Mouse (Mus musculus): ENCODE data around the gene Slc2a8.

- TF ChIP-seq POLR2A (IDR thresholded peaks at IDR 0.05; ENCODE audit: control insufficient read depth, extremely low read depth, insufficient read depth, low read length, poor library complexity) (no peak), CTCF (IDR thresholded peaks at IDR 0.05; ENCODE audit: borderline replicate concordance, control insufficient read depth, extremely low read depth, insufficient read depth, low read length, poor library complexity) (no peak)
These were observed 57.5 kb downstream of the Slc2a8 start for GRCm38 (mm10) chr2:32924306-32924844.
